Mouse (Mus musculus): Measurements from ENCODE around the gene Pdgfc. TPM values are rescaled to one million over a fixed set of nuclear protein-coding genes. Genes with fewer than 3 reads are reported as not detected.
A peak's percentile ranks its signal among the peaks of the same experiment; 100 is the strongest.
"Not testable (repeated sequence)": the region's sequence is repeated elsewhere in the genome, so short reads cannot be mapped to it uniquely, and the experiment has no call there.

The Pdgfc gene
- polyA plus RNA-seq, 1 experiment from 2014 or later, result 30.2 TPM

- Histone ChIP-seq H3K27me3 (no peaks in the 10 kb centered on the region), H3K9me3 (replicated peaks) (no peaks in the 10 kb centered on the region), H3K36me3 (no peaks in the 10 kb centered on the region), H3K4me1 (no peaks in the 10 kb centered on the region), H3K4me2 (no peak overlapping the region), H3K4me3 (replicated peaks) (no peak overlapping the region), H3K27ac (no peak overlapping the region), H3K9ac (no peak overlapping the region)
- no peak for ATAC-seq (replicated peaks; ENCODE audit: low FRiP score)
- WGBS, result 80% methylated on average over 1 of the region's 1 CpGs
These were observed 84.4 kb downstream of the Pdgfc start for GRCm38 (mm10) chr3:81120664-81121063.

GRCm38 (mm10) chr3:81121731-81122130 is 85.5 kb downstream of the Pdgfc start:
- no peaks in the 10 kb centered on the region for H3K27me3 ChIP-seq
- no peak overlapping the region for H3K4me2 ChIP-seq
- no peaks in the 10 kb centered on the region for H3K9me3 ChIP-seq (replicated peaks)
- no peaks in the 10 kb centered on the region for H3K36me3 ChIP-seq
- H3K4me3 ChIP-seq (replicated peaks), result no peak overlapping the region
- no peak for ATAC-seq (replicated peaks; ENCODE audit: low FRiP score)
- no peak overlapping the region for H3K27ac ChIP-seq
- 0 out of 2 replicates have a peak, but pooled peaks cover 1% of the 10 kb centered on the region for H3K4me1 ChIP-seq
- WGBS, result 91% methylated on average over 1 of the region's 1 CpGs
- H3K9ac ChIP-seq, result no peak overlapping the region

- no peak overlapping the region for H3K9ac ChIP-seq
- ATAC-seq (replicated peaks; ENCODE audit: low FRiP score), result no peak
- 91% methylated on average over 3 of the region's 3 CpGs for WGBS
- no peaks in the 10 kb centered on the region for H3K9me3 ChIP-seq (replicated peaks)
- 0 out of 2 replicates have a peak, but pooled peaks cover 3% of the 10 kb centered on the region for H3K4me1 ChIP-seq
- no peaks in the 10 kb centered on the region for H3K36me3 ChIP-seq
- no peak overlapping the region for H3K4me2 ChIP-seq
- no peaks in the 10 kb centered on the region for H3K27me3 ChIP-seq
- H3K27ac ChIP-seq, result no peak overlapping the region
- H3K4me3 ChIP-seq (replicated peaks), result no peak overlapping the region
These were observed 87.2 kb downstream of the Pdgfc start for GRCm38 (mm10) chr3:81123461-81123860.

GRCm38 (mm10) chr3:81127013-81127412 is 90.8 kb downstream of the Pdgfc start:
- H3K4me3 ChIP-seq (replicated peaks), result no peak overlapping the region
- H3K27ac ChIP-seq, result 0 out of 2 replicates have a peak overlapping the region, but pooled peaks have one; percentile 18
- no peaks in the 10 kb centered on the region for H3K36me3 ChIP-seq
- no peaks in the 10 kb centered on the region for H3K27me3 ChIP-seq
- no peak overlapping the region for H3K9ac ChIP-seq
- 50% methylated on average over 2 of the region's 2 CpGs for WGBS
- 0 out of 2 replicates have a peak, but pooled peaks cover 3% of the 10 kb centered on the region for H3K4me1 ChIP-seq
- no peaks in the 10 kb centered on the region for H3K9me3 ChIP-seq (replicated peaks)
- H3K4me2 ChIP-seq, result no peak overlapping the region
- ATAC-seq (replicated peaks; ENCODE audit: low FRiP score), result no peak

GRCm38 (mm10) chr3:81136985-81137384 is 100.8 kb downstream of the Pdgfc start:
- H3K4me3 ChIP-seq (replicated peaks), result no peak overlapping the region
- no peak overlapping the region for H3K4me2 ChIP-seq

GRCm38 (mm10) chr3:81138030-81138429 is 101.8 kb downstream of the Pdgfc start:
- H3K4me1 ChIP-seq; H3K9ac ChIP-seq; H3K36me3 ChIP-seq; ATAC-seq (replicated peaks; ENCODE audit: low FRiP score); H3K27ac ChIP-seq; H3K27me3 ChIP-seq; H3K4me3 ChIP-seq (replicated peaks); H3K9me3 ChIP-seq (replicated peaks); H3K4me2 ChIP-seq: not testable (repeated sequence)
- 79% methylated on average over 1 of the region's 1 CpGs for WGBS

More at GRCm38 (mm10) chr3:81136985-81137384, 100.8 kb downstream of the Pdgfc start:
- H3K9ac ChIP-seq, result no peak overlapping the region
- no peak for ATAC-seq (replicated peaks; ENCODE audit: low FRiP score)
- no peaks in the 10 kb centered on the region for H3K27me3 ChIP-seq
- H3K27ac ChIP-seq, result no peak overlapping the region
- H3K36me3 ChIP-seq, result no peaks in the 10 kb centered on the region
- no peaks in the 10 kb centered on the region for H3K9me3 ChIP-seq (replicated peaks)
- H3K4me1 ChIP-seq, result no peaks in the 10 kb centered on the region
- 37% methylated on average over 3 of the region's 3 CpGs for WGBS

- H3K9ac ChIP-seq, result no peak overlapping the region
- H3K27ac ChIP-seq, result no peak overlapping the region
- no peaks in the 10 kb centered on the region for H3K27me3 ChIP-seq
- no peak for ATAC-seq (replicated peaks; ENCODE audit: low FRiP score)
- no peaks in the 10 kb centered on the region for H3K36me3 ChIP-seq
- H3K9me3 ChIP-seq (replicated peaks), result no peaks in the 10 kb centered on the region
- H3K4me2 ChIP-seq, result no peak overlapping the region
- H3K4me3 ChIP-seq (replicated peaks), result no peak overlapping the region
- H3K4me1 ChIP-seq, result no peaks in the 10 kb centered on the region
These were observed 107.5 kb downstream of the Pdgfc start for GRCm38 (mm10) chr3:81143730-81144129.

- no peak for ATAC-seq (replicated peaks; ENCODE audit: low FRiP score)
- no peak overlapping the region for H3K27ac ChIP-seq
- H3K4me2 ChIP-seq, result no peak overlapping the region
- no peaks in the 10 kb centered on the region for H3K36me3 ChIP-seq
- no peaks in the 10 kb centered on the region for H3K4me1 ChIP-seq
- H3K9me3 ChIP-seq (replicated peaks), result no peaks in the 10 kb centered on the region
- no peak overlapping the region for H3K9ac ChIP-seq
- 55% methylated on average over 3 of the region's 3 CpGs for WGBS
- H3K27me3 ChIP-seq, result no peaks in the 10 kb centered on the region
- no peak overlapping the region for H3K4me3 ChIP-seq (replicated peaks)
These were observed 112.9 kb downstream of the Pdgfc start for GRCm38 (mm10) chr3:81149109-81149521.

GRCm38 (mm10) chr3:81150228-81150627 is 114.0 kb downstream of the Pdgfc start:
- H3K4me2 ChIP-seq, result no peak overlapping the region
- no peaks in the 10 kb centered on the region for H3K9me3 ChIP-seq (replicated peaks)
- H3K27me3 ChIP-seq, result no peaks in the 10 kb centered on the region
- H3K4me1 ChIP-seq, result no peaks in the 10 kb centered on the region
- H3K27ac ChIP-seq, result no peak overlapping the region
- H3K36me3 ChIP-seq, result no peaks in the 10 kb centered on the region
- 0 out of 2 replicates have a peak, but pooled peaks have one; percentile 33 for ATAC-seq (replicated peaks; ENCODE audit: low FRiP score)
- H3K9ac ChIP-seq, result no peak overlapping the region
- H3K4me3 ChIP-seq (replicated peaks), result no peak overlapping the region

GRCm38 (mm10) chr3:81154420-81154819 is 118.2 kb downstream of the Pdgfc start:
- Histone ChIP-seq H3K4me2 (no peak overlapping the region), H3K9me3 (replicated peaks) (no peaks in the 10 kb centered on the region), H3K27ac (no peak overlapping the region), H3K36me3 (no peaks in the 10 kb centered on the region), H3K27me3 (no peaks in the 10 kb centered on the region), H3K4me1 (no peaks in the 10 kb centered on the region), H3K4me3 (replicated peaks) (no peak overlapping the region), H3K9ac (no peak overlapping the region)
- ATAC-seq (replicated peaks; ENCODE audit: low FRiP score), result no peak
- WGBS, result 78% methylated on average over 1 of the region's 1 CpGs

- no peaks in the 10 kb centered on the region for H3K4me1 ChIP-seq
- no peaks in the 10 kb centered on the region for H3K36me3 ChIP-seq
- H3K4me3 ChIP-seq (replicated peaks), result no peak overlapping the region
- no peak overlapping the region for H3K9ac ChIP-seq
- no peak for ATAC-seq (replicated peaks; ENCODE audit: low FRiP score)
- no peaks in the 10 kb centered on the region for H3K27me3 ChIP-seq
- H3K27ac ChIP-seq, result no peak overlapping the region
- H3K4me2 ChIP-seq, result no peak overlapping the region
- H3K9me3 ChIP-seq (replicated peaks), result no peaks in the 10 kb centered on the region
These were observed 124.4 kb downstream of the Pdgfc start for GRCm38 (mm10) chr3:81160457-81161165.

GRCm38 (mm10) chr3:81162129-81162528 is 125.9 kb downstream of the Pdgfc start:
- no peaks in the 10 kb centered on the region for H3K36me3 ChIP-seq
- H3K9me3 ChIP-seq (replicated peaks), result no peaks in the 10 kb centered on the region
- no peak overlapping the region for H3K4me2 ChIP-seq
- WGBS, result 89% methylated on average over 4 of the region's 4 CpGs
- H3K9ac ChIP-seq, result no peak overlapping the region
- no peaks in the 10 kb centered on the region for H3K4me1 ChIP-seq
- no peak for ATAC-seq (replicated peaks; ENCODE audit: low FRiP score)
- H3K27me3 ChIP-seq, result no peaks in the 10 kb centered on the region
- no peak overlapping the region for H3K4me3 ChIP-seq (replicated peaks)
- H3K27ac ChIP-seq, result no peak overlapping the region

GRCm38 (mm10) chr3:81164091-81164490 is 127.9 kb downstream of the Pdgfc start:
- Histone ChIP-seq H3K9me3 (replicated peaks) (no peaks in the 10 kb centered on the region), H3K4me3 (replicated peaks) (no peak overlapping the region), H3K36me3 (no peaks in the 10 kb centered on the region), H3K4me2 (no peak overlapping the region), H3K27me3 (no peaks in the 10 kb centered on the region), H3K27ac (no peak overlapping the region), H3K4me1 (no peaks in the 10 kb centered on the region), H3K9ac (no peak overlapping the region)
- no peak for ATAC-seq (replicated peaks; ENCODE audit: low FRiP score)
- 85% methylated on average over 5 of the region's 5 CpGs for WGBS
